Mouse (Mus musculus): ENCODE results near the gene Zmynd12. TPM values are rescaled to one million over a fixed set of nuclear protein-coding genes. Genes with fewer than 3 reads are reported as not detected.

Zmynd12 gene
- total RNA-seq, 2 experiments from 2014 or later, result not detected

DNA sequence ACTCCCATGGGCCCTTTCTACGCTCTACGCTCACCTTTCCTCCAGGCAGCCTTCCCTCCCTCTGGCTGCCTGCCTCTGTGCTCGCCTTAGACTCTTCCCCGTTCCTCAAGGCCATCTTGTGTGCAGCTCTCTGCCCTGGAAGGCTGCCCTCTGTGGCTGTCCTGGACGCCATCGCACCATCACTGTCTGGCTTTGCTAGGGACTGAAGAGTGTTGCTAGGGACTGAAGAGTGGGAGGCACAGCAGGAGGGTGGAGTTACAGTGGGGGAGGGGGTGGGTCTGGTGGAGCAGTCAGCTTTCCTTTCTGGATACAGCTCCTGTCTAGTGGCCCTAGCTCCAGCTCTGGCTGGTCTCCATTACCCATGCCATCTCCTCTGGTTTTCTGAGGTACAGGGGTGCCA, 19.9 kb downstream of the Zmynd12 start:
- DNase-seq, result no peak
- intact Hi-C loops (cut with DNase I), result no loop called here

DNA sequence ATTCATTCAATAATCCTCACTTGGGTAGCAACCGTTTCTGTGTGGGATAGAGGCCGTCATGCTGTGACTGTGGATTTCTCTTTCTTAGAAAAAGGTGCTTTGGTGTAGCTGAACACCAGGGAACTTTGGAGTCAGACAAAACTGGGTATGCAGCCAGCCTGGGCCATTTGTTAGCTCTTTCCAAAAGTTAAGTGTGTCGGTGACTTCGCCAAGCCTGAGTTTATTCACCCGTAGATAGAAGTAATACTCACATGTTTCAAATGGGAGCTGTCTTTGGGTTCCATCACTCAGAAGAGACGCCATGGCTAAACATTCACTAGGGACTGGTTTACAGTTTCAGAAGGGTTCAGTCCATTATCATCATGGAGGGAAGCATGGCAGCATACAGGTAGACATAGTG, 24.6 kb downstream of the Zmynd12 start:
- intact Hi-C loops (cut with DNase I), result no loop called here
- DNase-seq, result no peak

DNA sequence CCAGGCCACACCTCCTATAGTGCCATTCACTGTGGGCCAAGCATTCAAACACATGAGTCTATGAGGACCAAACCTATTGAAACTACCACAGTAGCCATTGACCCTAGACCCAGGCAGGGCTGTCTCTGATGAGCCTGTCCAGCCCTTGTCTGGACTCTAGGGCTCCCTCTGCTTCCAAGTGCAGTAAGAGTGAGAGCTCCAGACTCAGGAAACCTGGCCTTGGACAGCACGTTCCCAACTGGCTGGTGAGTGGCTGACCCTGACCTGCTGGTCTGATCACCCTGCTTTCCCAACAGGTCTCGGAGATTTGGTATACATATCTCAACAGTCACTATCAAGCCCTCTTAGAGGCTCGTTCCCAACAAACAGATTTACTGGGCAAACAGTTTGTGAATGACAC, 25.2 kb downstream of the Zmynd12 start:
- intact Hi-C loops (cut with DNase I), result no loop called here
- DNase-seq, result no peak

DNA sequence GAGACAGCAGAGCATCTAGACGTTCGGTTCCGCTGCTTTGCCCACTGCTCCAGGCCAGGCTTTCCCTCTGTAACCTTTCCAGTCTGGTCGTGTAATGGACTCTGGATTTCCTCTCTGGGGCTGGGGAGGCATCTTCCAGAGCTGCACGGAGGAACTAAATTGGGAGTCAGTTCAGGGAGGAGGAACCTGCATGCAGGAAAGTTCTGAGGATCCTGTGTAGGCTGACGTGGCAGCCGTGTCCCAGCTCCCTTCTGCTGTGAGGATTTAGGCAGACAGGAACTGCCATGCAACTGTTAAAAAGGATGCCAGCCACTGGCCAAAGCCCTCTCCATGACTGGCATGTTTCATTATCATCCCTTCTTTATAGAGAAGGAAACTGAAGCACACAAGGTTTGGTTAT, 27.8 kb downstream of the Zmynd12 start:
- intact Hi-C loops (cut with DNase I), result no loop called here
- DNase-seq, result no peak

DNA sequence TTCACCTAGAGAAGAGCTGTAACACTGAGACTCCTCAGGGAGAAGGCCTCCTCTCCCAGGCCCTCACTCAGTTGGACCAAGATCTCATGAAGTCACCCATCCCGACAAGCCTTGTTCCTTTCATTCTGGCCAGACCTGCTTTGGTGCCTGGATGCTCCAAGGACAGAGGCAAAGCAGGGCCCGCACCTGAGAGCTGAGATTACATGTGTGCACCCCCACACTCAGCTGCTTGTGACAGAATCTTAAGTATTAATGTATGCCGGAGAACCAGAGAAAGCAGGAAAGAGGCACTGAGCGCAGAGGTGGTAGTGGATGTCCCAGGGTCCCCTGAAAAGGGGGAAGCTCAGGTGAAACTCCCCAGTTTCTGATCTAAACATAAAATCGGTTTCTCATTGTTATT, 30.5 kb downstream of the Zmynd12 start:
- intact Hi-C loops (cut with DNase I), result no loop called here
- no peak for DNase-seq

DNA sequence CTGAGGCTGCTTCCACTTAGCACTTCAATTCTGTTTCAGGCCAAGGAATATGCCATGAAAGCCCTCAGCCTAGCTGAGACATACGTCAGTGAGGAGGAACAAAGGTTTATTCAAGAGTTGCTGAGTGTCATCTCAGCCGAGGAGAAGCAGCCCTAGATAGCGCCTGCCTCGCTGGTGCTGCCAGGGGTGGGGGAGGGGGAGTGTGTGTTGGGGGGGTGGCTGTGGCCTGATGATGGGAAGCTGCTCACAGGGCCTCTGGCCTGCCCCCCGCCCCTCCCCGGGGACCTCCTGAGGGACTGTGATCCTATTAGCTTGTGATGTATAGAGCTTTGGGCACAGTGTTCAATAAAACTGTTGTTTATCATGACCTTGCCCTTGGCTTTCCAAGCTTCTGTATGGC, 30.9 kb downstream of the Zmynd12 start:
- DNase-seq, result no peak
- intact Hi-C loops (cut with DNase I), result no loop called here

DNA sequence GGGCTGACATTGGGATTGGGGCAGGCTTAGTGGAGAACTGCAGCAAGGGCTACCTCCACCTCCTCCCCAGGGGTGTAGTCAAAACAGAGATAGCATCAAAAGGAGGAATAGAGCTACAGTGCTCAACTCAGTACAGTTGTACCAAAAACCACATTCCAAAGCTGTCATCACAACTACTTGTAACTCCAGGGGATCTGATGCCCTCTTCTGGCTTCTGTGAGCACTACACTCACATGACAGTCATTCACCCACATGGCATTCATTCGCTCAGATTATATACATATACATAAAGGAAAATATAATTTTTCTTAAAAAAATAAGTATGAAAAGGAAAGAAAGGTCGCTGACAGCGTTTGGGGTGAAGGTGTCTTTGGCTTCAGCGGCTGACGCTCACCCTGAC, 37.7 kb downstream of the Zmynd12 start:
- DNase-seq, result peak in 1 of 2 experiments; percentile 11
- intact Hi-C loops (cut with DNase I), result loop anchor here (5.0 kb wide), 1 partner anchor 52 kb away; no protein-coding TSS in a partner anchor

DNA sequence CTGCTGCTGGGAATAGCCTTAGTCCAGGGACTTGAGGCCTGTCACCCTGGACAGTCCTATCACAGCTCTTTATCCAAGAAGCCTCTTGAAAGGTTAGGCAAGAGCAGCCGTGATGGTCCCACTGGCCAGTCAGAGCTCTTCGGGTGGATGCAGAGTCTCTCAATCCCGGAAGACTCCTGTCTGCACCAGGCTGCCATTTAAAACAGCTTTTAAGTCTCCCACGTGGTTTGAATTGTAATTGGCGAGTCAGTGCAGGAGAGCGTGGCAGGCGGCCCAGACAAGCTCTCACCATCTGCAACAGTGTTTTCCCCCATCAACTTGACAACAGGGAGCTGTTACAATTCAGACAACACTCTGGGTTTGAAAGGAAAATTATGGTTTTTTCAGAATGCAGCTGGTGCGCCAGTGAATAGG, 38.1 kb downstream of the Zmynd12 start:
- intact Hi-C loops (cut with DNase I), result loop anchor here (5.0 kb wide), 1 partner anchor 52 kb away; no protein-coding TSS in a partner anchor
- peak; percentile 49 to 59 for DNase-seq

DNA sequence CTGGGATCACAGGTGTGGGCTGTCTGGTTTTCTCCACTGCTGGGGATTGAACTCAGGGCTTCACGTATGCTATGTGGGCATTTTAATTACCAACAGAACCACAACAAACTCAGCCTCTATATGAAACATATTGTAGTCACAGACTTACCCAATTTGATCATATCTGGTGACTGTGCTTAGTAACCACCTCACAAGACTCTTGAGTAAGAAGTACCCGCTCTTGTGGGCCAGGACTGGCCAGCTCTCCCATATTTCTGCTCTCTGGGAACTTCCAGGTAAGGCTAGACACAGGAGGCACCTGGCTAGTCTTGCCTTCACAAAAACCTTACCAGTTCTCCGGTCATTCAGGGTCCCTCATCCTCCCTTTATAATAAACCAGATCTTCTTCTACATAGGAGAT, 39.8 kb downstream of the Zmynd12 start:
- DNase-seq, result no peak
- intact Hi-C loops (cut with DNase I), result loop anchor here (5.0 kb wide), 1 partner anchor 50 kb away; no protein-coding TSS in a partner anchor

DNA sequence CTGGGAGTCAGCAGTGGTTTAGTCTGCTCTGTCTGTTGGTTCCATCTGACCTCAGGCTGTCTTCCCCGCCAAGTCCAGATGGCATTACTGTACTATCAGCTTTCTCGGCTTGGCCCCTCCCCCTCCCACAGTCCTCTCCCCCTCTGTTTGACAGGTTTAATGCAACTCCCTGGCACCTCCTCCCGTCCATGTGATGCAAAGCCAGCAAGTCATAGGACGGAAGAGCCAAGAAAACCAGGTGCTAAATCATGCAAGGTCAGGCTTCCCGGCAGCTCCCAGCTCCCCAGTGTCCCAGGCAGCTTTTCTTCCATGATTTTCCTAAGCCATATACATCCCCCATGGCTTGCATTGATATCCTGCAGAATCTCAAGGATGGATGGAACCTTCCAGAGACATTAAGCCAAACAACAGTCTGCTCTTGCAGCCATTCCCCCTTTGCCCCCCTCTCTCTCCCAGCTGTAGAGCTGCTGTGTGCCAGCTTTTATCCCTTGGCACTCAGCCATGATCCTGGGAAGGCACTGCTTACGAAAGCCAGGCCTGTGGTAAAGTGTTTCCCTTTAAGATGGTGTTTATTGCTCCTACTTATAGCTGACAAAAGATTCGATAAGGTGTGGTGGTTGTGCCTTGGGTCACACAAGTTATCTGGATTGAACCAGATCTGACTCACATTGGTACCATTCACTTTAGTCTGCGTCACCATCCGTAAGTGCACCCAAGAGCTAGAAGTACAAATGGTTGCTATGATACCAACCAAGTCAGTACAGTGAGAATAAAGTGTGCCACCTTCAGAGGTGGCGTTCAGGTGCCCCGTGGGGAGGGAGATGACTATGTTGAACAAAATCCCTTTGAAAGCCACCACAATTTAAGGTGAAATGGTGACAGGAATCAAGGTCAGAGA, 40.5 kb downstream of the Zmynd12 start:
- intact Hi-C loops (cut with DNase I), result loop anchor here (5.0 kb wide), 1 partner anchor 49 kb away; no protein-coding TSS in a partner anchor
- peak; percentile 37 to 48 for DNase-seq

DNA sequence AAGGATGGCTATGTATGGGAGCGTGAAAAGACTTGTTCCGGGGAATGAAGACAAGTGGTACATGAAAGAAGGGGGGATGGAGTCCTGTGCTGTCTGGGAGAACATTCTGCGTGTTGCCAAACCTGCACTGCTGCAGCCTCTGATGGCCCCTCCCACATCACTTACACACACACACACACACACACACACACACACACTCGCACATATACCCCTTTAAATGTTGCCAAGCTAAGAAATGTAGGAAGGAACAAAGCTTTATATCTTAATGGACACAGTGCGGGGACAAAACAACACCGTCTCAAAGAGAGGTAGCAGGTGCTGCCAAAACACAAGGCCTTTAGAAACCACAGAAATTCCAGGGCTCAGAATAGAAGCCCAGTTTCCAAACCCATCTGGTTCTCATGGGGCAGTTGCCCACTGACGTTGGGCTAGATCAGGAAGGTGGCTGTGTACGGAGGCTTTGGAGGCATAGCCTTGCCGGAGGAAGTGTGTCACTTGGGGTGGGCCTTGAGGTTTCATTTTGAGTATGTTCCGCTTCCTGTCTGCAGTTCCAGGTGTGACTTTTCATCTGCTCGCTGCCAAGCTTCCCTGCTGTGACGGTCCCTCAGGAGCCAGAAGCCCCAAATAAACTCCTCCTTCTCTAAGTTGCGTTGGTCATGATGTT, 41.3 kb downstream of the Zmynd12 start:
- no peak for DNase-seq
- intact Hi-C loops (cut with DNase I), result loop anchor here (5.0 kb wide), 1 partner anchor 48 kb away; no protein-coding TSS in a partner anchor

DNA sequence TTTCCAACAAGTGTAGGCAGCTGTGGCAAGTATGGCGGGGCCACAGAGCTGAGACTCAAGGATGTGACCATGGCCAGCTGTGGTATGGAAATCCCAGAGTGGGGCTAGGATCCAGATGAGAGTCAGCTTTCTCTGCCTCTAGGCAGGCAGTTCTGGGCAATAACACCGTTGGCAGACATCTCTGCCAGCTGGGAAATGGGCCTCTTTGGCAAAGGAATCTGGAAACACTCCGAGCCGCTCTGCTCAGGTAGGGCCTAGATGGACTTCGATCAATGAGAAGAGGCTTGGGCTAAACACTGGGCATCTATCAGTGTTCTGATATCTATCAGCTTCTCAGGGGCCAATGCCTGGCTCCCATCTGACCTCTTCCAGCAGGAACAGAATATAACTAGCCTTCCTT, 43.2 kb downstream of the Zmynd12 start:
- intact Hi-C loops (cut with DNase I), result no loop called here
- DNase-seq, result no peak

DNA sequence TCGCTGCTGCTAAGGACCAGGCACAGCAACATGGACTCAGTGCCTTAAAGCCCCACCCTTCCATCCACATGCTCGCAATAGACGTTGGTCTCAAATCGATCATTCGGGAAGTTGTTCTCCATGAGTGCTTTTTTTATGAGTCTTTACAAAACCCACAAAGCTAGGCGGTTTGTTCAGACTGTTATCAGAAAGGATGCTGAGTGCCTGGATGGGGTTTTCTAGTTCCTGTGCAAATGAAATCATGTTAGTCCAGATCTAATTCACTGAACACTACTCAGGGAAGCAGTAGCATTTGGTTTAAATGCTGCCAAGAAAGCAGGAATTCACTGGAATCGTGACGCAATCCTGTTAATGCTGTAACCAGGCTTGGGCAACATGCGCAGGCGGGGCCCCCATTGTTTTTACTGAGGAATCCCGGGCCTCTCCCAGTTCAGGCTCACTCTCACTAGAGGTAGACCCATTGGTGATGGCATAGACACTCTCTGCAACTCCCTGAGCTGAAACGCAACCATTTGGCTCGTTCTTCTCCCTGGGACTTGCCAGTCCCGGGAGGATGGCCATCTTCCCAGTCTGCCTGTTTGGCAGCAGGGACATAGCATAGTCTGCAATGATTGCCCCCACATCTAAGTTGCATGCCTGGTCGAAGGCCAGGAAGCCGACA, 45.2 kb downstream of the Zmynd12 start:
- intact Hi-C loops (cut with DNase I), result no loop called here
- DNase-seq, result no peak

DNA sequence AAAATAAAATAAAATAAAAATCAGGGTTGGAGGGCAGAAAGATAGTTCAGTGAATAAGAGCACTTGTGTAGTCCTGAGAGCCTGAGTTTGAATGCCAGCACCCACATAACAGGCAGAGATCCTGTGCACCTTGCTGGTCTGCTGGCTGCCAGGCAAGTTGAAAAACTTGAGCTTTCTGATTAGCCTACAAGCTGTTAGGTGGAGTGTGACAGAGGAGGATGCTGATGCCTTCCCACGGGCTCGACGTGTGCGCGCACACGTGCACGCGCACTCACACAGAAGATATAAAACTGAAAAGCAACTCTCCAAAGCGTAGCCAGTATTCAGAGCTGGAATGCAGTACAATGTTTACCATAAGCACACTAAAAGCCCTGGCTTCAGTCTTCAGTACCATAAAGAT, 49.9 kb downstream of the Zmynd12 start:
- DNase-seq, result no peak
- intact Hi-C loops (cut with DNase I), result no loop called here

DNA sequence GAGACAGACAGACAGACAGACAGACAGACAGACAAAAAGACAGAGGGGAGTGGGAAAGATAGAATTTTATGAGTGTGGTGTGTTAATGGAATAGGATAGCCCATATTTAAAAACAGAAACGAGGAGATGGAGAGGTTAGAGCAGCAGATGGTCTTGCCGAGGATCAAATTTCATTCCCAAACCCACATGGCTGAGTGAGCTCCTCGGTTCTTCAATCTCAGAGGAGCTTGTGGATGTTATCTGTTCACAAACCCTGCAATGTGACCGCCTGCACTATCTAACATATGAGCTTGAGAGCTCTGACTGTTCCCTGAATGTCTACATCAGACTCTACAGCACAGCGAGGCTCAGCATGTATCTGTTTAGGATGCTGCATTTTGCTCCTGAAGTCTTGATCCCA, 50.5 kb downstream of the Zmynd12 start:
- no peak for DNase-seq
- intact Hi-C loops (cut with DNase I), result no loop called here

DNA sequence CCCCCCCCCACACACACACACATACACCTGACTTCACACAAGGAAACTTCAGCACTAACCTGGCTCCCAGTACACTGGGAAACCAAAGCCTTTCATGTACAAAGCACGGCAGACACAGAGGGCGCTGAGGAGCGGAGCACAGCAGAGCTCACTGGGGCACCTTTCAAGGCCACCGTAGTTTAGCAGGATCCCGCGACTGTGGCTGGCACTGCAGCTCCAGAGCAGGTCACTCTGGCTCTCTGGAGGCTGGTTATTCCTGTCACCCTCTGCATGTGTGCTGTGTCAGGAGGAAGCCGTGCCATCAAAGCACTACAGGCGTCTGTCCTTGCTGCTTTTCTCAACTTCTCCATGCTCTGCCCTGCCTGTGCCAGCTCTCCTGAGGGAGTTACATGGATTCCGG, 60.4 kb downstream of the Zmynd12 start:
- peak in 1 of 2 experiments; percentile 9 for DNase-seq
- intact Hi-C loops (cut with DNase I), result no loop called here

DNA sequence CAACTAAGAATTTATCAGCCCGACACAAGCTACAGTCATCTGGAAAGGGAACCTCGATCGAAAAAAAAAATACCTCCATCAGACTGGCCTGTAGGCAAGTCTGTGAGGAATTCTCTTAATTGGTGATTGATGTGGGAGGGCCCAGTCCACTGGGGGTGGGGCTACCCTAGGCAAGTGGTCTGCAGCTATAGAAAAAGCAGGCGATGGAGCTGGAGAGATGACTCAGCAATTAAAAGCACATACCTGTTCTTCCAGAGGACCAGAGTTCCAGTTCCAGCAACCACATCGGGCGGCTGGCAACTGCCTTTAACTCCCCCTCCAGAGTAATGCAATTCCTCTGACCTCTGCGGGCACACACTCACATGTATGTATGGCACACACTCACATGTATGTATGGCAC, 62.3 kb downstream of the Zmynd12 start:
- intact Hi-C loops (cut with DNase I), result no loop called here
- DNase-seq, result no peak

DNA sequence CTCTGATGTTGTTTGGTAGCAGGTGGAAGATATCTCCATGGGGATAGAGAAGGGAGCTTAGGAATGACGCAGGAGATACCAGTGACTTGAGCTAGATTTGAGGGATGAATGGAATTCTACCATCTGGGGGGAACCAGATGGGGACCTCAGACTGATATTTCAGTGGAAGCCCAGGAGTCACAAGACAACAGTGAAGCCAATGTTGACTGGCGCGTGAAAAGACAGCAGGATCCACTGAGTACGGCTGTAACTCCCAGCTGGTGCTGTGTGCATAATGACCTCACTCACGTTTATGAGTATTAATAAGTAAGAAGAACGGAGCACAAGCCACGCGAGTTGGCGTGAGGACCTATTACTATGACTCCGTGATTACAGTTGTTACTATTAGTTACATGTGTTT, 67.1 kb downstream of the Zmynd12 start:
- no peak for DNase-seq
- intact Hi-C loops (cut with DNase I), result loop anchor here (5.0 kb wide), 1 partner anchor 178 kb away; no protein-coding TSS in a partner anchor

DNA sequence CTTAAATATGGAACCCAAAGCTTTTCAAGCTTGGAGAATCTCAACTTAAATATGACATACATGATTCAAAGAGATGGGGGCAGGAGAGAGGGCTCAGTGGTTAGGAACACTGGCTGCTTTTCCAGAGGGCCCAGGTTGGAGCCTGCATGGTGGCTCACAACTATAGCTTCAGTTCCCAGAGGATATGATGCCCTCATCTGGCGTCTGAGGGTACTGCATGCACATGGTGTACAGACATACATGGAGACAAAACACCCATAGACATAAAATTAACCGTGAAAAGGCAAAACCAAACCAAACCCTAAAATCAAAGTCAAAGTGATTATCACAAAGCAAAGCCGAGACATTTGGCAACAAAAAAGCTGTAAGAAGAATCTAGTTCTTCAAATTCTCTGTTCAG, 68.2 kb downstream of the Zmynd12 start:
- intact Hi-C loops (cut with DNase I), result loop anchor here (5.0 kb wide), 1 partner anchor 176 kb away; no protein-coding TSS in a partner anchor
- no peak for DNase-seq

DNA sequence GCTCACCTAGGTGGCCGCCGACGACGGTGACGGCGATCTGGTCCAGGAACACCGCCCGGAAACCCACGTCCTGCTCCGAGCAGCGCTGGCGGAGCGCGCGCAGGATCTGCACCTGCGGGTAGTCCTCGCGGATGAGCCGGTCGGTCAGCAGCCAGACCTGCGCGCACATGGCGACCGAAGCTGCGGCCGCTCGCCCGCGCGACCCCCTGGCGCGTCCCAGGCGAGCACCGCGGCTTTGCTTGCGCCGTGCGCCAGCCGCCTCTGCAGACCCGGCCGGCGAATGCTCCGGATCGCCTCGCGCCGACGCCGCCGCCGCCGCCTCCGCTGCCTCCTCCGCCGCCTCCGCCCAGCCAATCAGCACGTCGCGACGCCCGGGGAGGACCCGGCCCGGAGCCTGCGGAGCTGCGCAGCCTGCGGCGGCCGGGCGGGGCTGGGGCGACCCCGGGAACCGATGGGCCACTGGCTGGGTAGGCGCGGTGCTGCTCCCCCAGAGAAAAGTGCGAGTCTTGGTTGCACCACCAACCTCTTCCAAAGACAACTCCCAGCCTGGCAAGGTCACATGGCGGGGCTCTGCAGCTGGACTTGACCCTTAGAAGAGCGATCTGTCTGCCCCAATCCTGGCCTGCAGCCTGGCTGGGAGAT, 69.8 kb downstream of the Zmynd12 start, which contains the start of gene Rimkla:
TSS of gene Rimkla (minus strand) at position 338 of the 642 bp plus-strand sequence.
- DNase-seq, result peak; percentile 55 to 68
- intact Hi-C loops (cut with DNase I), result loop anchor here (5.0 kb wide), 1 partner anchor 175 kb away; no protein-coding TSS in a partner anchor

Measured in heart, postnatal 36 days (tissue).